Mouse (Mus musculus) naive thymus-derived CD4-positive, alpha-beta T cell, adult 2 months (primary cell): ENCODE measurements around the gene Gm11554.
"Not testable (repeated sequence)": the region's sequence is repeated elsewhere in the genome, so short reads cannot be mapped to it uniquely, and the experiment has no call there.

Source experiments
- DNase-seq: peaks from one replicate; pipeline ENCODE4 v3.0.0-alpha.2; 2011; ENCODE audit warnings: low read depth

The Gm11554 gene

GRCm38 (mm10) chr11:99804346-99804745 is at the start of gene Gm11554:
TSS of gene Gm11554 (minus strand) at chr11:99804446.
- not testable (repeated sequence) for DNase-seq

- no peak for DNase-seq
Observed at GRCm38 (mm10) chr11:99851508-99851907, 47.3 kb upstream of the Gm11554 start, which contains the start of gene Krtap4-16. TSS of gene Krtap4-16 (minus strand) at chr11:99851608.

DNA sequence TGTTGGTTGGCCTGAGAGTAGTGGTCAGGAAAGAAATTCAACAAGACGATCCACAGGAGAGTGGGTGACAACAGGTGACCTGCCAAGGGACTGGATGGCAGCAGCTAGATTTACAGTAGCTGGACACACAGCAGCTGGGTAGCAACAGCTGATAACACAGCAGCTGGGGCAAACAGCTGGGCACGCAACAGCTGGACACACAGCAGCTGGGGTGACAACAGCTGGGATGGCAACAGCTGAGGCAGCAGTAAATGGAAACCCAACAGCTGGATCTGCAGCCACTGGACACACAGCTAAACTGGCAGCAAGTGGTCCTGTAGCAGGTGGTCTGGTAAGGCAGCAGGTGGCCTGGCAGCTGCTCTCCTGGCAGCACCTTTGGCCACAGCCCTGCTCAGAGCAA is 42.5 kb upstream of the Gm11554 start:
- DNase-seq: no peak

DNA sequence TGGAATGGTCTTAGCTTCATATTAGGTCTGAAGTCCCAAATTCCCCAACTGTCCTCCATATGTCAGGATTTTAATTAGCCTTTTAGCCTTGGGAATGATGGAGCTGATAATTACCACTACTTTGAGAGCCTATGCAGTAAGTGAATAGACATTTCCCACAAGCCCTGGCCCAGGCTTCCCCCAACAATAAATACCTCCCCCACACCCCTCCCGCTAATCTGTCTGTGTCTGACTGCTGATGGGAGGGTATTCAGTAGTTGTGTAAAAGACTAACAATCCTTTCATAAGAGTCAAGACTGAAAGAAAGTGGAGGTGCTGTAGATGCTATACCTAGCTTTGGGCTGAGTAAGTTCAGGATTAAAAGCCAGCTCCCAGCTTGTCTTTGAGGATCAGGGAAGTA is 37.9 kb upstream of the Gm11554 start:
- DNase-seq: no peak

GRCm38 (mm10) chr11:99837966-99838365 is 33.7 kb upstream of the Gm11554 start, which contains the start of gene 2300003K06Rik:
TSS of gene 2300003K06Rik (minus strand) at chr11:99838066.
- DNase-seq: no peak

GRCm38 (mm10) chr11:99815566-99815965 is 11.3 kb upstream of the Gm11554 start, which contains the start of gene Gm11564:
TSS of gene Gm11564 (minus strand) at chr11:99815666.
- DNase-seq: not testable (repeated sequence)

- not testable (repeated sequence) for DNase-seq
Observed at GRCm38 (mm10) chr11:99809792-99810191, 5.5 kb upstream of the Gm11554 start, which contains the start of gene Krtap4-13. TSS of gene Krtap4-13 (minus strand) at chr11:99809892.

- DNase-seq: not testable (repeated sequence)
Observed at GRCm38 (mm10) chr11:99798832-99799231, 5.4 kb downstream of the Gm11554 start, which contains the start of gene Gm11569. TSS of gene Gm11569 (minus strand) at chr11:99798932.

DNA sequence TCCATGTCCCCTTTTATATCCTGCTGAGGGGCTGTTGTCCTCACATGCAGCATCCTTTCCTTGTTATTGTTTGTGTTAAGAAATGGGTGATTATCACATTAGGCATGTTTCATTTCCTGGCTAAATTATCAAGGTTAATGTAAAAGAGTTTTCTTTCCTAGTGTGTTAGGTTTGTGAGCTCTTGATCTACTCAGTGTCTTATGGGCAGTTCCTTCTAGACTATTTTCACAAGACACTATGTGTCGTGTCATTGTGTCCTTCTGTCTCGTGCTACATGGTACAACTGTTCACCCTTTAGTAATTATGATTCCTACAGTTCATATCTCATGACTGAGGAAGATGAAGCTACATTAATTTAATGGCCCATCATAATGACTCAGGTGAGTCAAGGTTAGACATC is 10.9 kb downstream of the Gm11554 start, which contains the start of gene Gm11596:
TSS of gene Gm11596 (minus strand) at position 101 of the 400 bp plus-strand sequence.
- DNase-seq: no peak

DNA sequence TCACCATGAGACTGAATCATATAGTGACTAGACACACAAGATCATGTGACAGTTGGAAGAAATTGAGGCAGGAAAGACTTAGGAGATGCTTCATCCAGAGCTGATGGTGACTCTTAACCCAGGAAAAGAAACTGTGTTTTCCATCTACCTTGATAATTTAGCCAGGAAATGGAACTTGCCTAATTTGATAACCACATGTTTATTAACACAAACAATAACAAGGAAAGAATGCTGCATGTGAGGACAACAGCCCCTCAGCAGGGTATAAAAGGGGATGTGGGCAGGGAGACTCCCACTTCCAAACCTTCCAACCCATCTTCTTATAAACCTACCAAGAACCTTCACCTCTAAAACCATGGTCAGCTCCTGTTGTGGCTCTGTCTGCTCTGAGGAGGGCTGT is 19.3 kb downstream of the Gm11554 start, which contains the start of gene Krtap4-9:
TSS of gene Krtap4-9 (plus strand) at position 301 of the 400 bp plus-strand sequence.
- not testable (repeated sequence) for DNase-seq

DNA sequence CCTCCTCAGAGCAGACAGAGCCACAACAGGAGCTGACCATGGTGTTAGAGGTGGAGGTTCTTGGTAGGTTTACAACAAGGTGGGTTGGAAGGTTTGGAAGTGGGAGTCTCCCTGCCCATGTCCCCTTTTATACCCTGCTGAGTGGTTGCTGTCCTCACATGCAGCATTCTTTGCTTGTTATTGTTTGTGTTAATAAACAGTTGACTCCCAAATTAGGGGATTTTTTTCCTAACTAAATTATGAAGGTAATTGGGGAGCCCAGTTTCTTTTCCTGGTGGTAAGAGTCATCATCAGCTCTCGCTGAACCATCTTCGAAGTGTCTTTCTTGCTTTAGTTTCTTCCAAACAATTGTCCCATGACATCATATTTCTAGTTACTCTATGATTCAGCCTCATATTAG is 23.6 kb downstream of the Gm11554 start, which contains the start of gene Krtap4-8:
TSS of gene Krtap4-8 (minus strand) at position 101 of the 400 bp plus-strand sequence.
- no peak for DNase-seq

DNA sequence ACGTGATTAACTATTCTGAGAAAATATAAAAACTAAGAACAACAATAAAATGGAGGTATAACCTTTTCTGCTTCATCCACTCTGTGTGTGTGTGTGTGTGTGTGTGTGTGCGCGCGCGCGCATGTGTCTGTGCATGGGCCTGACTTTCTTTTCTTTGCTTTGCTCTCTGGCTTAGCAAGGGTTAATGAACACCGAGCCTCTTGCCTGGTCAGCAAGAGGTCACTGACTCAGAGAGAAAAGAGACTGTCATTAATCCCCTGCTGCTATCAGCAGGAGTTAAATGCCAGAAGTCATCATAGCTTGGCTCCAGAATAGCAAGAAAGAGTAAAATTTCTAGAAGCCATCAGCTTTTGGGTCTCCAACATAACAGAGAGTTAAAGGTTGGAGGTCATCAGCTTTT is 25.8 kb downstream of the Gm11554 start:
- no peak for DNase-seq

GRCm38 (mm10) chr11:99772813-99773212 is 31.4 kb downstream of the Gm11554 start, which contains the start of gene Gm11595:
TSS of gene Gm11595 (minus strand) at chr11:99772913.
- DNase-seq: not testable (repeated sequence)

- DNase-seq: no peak
Observed at GRCm38 (mm10) chr11:99768410-99768809, 35.8 kb downstream of the Gm11554 start.

DNA sequence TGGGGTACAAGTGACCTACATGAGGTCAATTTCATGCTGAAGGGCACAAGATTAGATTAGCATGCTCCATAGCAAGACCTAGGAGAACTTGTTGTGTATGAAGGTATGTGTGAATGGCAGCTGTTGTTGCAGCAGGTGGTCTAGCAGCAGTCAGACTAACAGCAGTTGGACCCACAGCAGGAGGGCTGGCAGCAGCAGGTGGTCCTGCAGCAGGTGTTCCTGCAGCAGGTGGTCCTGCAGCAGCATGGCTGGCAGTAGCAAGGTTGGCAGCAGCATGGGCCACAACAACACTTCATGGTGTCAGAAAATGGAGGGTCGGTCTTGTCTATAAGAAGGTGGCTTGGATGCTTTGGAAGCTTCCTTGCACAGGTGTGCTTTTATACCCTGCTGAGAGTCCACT is 45.4 kb downstream of the Gm11554 start:
- DNase-seq: no peak
